ENCODE assay signal across 30 mouse cellular contexts in the genomic region with DNA sequence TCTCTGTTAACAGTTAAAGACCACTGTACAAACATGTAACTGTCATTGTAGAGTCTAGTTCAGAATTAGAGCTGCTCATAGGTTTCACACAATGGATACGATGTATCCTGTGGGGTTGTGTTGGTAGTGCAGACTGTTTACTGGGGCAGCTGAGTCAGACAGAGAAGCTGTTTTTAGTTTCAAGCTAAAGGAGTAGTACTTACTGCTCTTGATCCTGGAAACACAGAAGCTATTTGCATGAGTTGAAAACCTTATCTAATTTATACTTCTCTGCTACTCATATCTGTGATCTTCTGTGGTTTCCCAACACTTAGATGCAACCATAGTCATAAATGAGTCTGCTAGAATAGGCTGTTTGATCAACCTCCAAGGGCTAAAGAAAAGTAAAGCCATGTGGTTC.
DNase-seq lines count a peak whose midpoint lies in the region; ATAC-seq and TF ChIP-seq lines count a peak whose summit lies in the region.
"Had no signal": no experiment of that assay in that cellular context is flagged by ENCODE, and none has a peak within 500 bp of the region (broad histone marks: within the 10 kb centered on the region; RNA-seq: fewer than 3 reads in every experiment).

No protein-coding gene starts in this region.

- no peak overlapping the region for H3ac ChIP-seq in myocyte (ENCODE audit: control insufficient read depth, insufficient read length)

- H3K79me2 ChIP-seq in MEL (ENCODE audit: control insufficient read depth, insufficient read depth, low read length, poor library complexity) (no peaks in the 10 kb centered on the region), myocyte (ENCODE audit: control insufficient read depth, insufficient read depth) (no peaks in the 10 kb centered on the region)

- H3K36me3 ChIP-seq in MEL (ENCODE audit: control insufficient read depth in 1 of 2, insufficient read depth in 2 of 2, low read length in 2 of 2), result peaks cover 0 to 41% of the 10 kb centered on the region in 2 experiments; a peak in 2 of 4 replicates
- H3K36me3 ChIP-seq in erythroblast, embryonic 14.5 days (ENCODE audit: control insufficient read depth), result no peaks in the 10 kb centered on the region
- H3K36me3 ChIP-seq in liver, embryonic 15.5 days (replicated peaks), result no peaks in the 10 kb centered on the region
- H3K36me3 ChIP-seq in myocyte (ENCODE audit: control insufficient read depth, insufficient read depth), result no peaks in the 10 kb centered on the region
- H3K36me3 ChIP-seq in midbrain, embryonic 11.5 days (ENCODE audit: control insufficient read depth, insufficient read depth, low read length), result no peaks in the 10 kb centered on the region
- H3K36me3 ChIP-seq: embryonic facial prominence, embryonic 13.5 days; heart, embryonic 12.5 days; limb, embryonic 10.5 days; limb, embryonic 15.5 days; lung, embryonic 15.5 days; neural tube, embryonic 15.5 days had no signal

- H3K27ac ChIP-seq in MEL (ENCODE audit: control insufficient read depth, low read depth, low read length), result peak overlapping the region; percentile 99
- peak overlapping the region; percentile 83 for H3K27ac ChIP-seq in liver, embryonic 15.5 days (replicated peaks)
- H3K27ac ChIP-seq in midbrain, embryonic 11.5 days (ENCODE audit: low read depth, low read length), result no peak overlapping the region
- H3K27ac ChIP-seq: embryonic facial prominence, embryonic 13.5 days; forebrain, embryonic 13.5 days; heart, adult 2 months; hindbrain, embryonic 14.5 days; limb, embryonic 10.5 days; limb, embryonic 15.5 days; lung, embryonic 15.5 days; neural tube, embryonic 15.5 days; stomach, postnatal 0 days had no signal

- H3K9ac ChIP-seq in MEL (ENCODE audit: control insufficient read depth, low read depth, low read length, poor library complexity, severe bottlenecking), result peak overlapping the region; percentile 70
- H3K9ac ChIP-seq in liver, embryonic 15.5 days, result no peak overlapping the region
- no peak overlapping the region for H3K9ac ChIP-seq in midbrain, embryonic 11.5 days (ENCODE audit: low read length)
- H3K9ac ChIP-seq: embryonic facial prominence, embryonic 13.5 days; forebrain, embryonic 13.5 days; heart, embryonic 12.5 days; hindbrain, embryonic 14.5 days; limb, embryonic 15.5 days; lung, embryonic 15.5 days; neural tube, embryonic 15.5 days had no signal

- H3K9me3 ChIP-seq in MEL (replicated peaks; ENCODE audit: insufficient read depth, low read length), result no peaks in the 10 kb centered on the region
- no peaks in the 10 kb centered on the region for H3K9me3 ChIP-seq in erythroblast, embryonic 14.5 days (ENCODE audit: control insufficient read depth, low read length)
- no peaks in the 10 kb centered on the region for H3K9me3 ChIP-seq in liver, embryonic 15.5 days (replicated peaks)
- no peaks in the 10 kb centered on the region for H3K9me3 ChIP-seq in midbrain, embryonic 11.5 days (ENCODE audit: control insufficient read depth, low read length)
- H3K9me3 ChIP-seq: embryonic facial prominence, embryonic 13.5 days; forebrain, embryonic 13.5 days; heart, embryonic 12.5 days; limb, embryonic 10.5 days; limb, embryonic 15.5 days; lung, embryonic 15.5 days; megakaryocyte, embryonic 14.5 days; neural tube, embryonic 15.5 days had no signal

- ATAC-seq in liver, embryonic 15.5 days (ENCODE audit: insufficient read depth), result peak; percentile 64
- ATAC-seq in midbrain, embryonic 11.5 days (ENCODE audit: low FRiP score), result no peak
- ATAC-seq: forebrain, embryonic 13.5 days; intestine, postnatal 0 days had no signal

- peak overlapping the region; percentile 26 to 48; a peak in 3 of 4 replicates for H3K4me3 ChIP-seq in MEL (ENCODE audit: control insufficient read depth in 1 of 2, insufficient read depth in 1 of 2, low read depth in 2 of 2, low read length in 2 of 2)
- peak overlapping the region; percentile 12 for H3K4me3 ChIP-seq in erythroblast, embryonic 14.5 days (replicated peaks)
- no peak overlapping the region for H3K4me3 ChIP-seq in liver, embryonic 15.5 days (replicated peaks)
- H3K4me3 ChIP-seq in myocyte, result no peak overlapping the region
- H3K4me3 ChIP-seq in midbrain, embryonic 11.5 days (ENCODE audit: low read depth, low read length), result no peak overlapping the region
- H3K4me3 ChIP-seq: embryonic facial prominence, embryonic 13.5 days; forebrain, embryonic 13.5 days; heart, adult 2 months; heart, embryonic 12.5 days; limb, embryonic 10.5 days; limb, embryonic 15.5 days; lung, embryonic 15.5 days; megakaryocyte, embryonic 14.5 days; neural tube, embryonic 15.5 days had no signal

- H3K27me3 ChIP-seq in MEL (ENCODE audit: control insufficient read depth in 1 of 2, insufficient read depth in 2 of 2, low read length in 2 of 2), result no peaks in the 10 kb centered on the region
- H3K27me3 ChIP-seq in erythroblast, embryonic 14.5 days (ENCODE audit: control insufficient read depth), result no peaks in the 10 kb centered on the region
- no peaks in the 10 kb centered on the region for H3K27me3 ChIP-seq in liver, embryonic 15.5 days
- H3K27me3 ChIP-seq in myocyte (ENCODE audit: control insufficient read depth, insufficient read depth, insufficient read length), result no peaks in the 10 kb centered on the region
- H3K27me3 ChIP-seq in midbrain, embryonic 11.5 days (ENCODE audit: control insufficient read depth, insufficient read depth, low read length), result no peaks in the 10 kb centered on the region
- H3K27me3 ChIP-seq: CH12.LX; embryonic facial prominence, embryonic 13.5 days; forebrain, embryonic 13.5 days; heart, embryonic 12.5 days; limb, embryonic 15.5 days; lung, embryonic 15.5 days; megakaryocyte, embryonic 14.5 days; neural tube, embryonic 15.5 days had no signal

- H3K4me1 ChIP-seq in MEL (ENCODE audit: control insufficient read depth in 1 of 2, insufficient read depth in 2 of 2, low read length in 2 of 2), result peaks cover 8 to 41% of the 10 kb centered on the region in 2 experiments
- H3K4me1 ChIP-seq in erythroblast, embryonic 14.5 days (ENCODE audit: control insufficient read depth), result peaks cover 38% of the 10 kb centered on the region
- H3K4me1 ChIP-seq in liver, embryonic 15.5 days (replicated peaks), result peaks cover 22% of the 10 kb centered on the region
- no peaks in the 10 kb centered on the region for H3K4me1 ChIP-seq in midbrain, embryonic 11.5 days (ENCODE audit: control insufficient read depth, insufficient read depth, low read length)
- H3K4me1 ChIP-seq: embryonic facial prominence, embryonic 13.5 days; forebrain, embryonic 13.5 days; heart, embryonic 12.5 days; limb, embryonic 10.5 days; limb, embryonic 15.5 days; lung, embryonic 15.5 days; megakaryocyte, embryonic 14.5 days; neural tube, embryonic 15.5 days had no signal

- TF ChIP-seq CTCF in MEL (IDR thresholded peaks at IDR 0.05 in 2 of 3, conservative IDR thresholded peaks at IDR 0.05 in 1 of 3; ENCODE audit: control insufficient read depth in 1 of 3, insufficient read depth in 1 of 3, low read depth in 2 of 3, low read length in 3 of 3, poor library complexity in 1 of 3, severe bottlenecking in 1 of 3), result no peak

- TF ChIP-seq POLR2A in MEL (IDR thresholded peaks at IDR 0.05; ENCODE audit: control insufficient read depth in 1 of 2, insufficient read depth in 1 of 2, low read depth in 1 of 2, low read length in 2 of 2, poor library complexity in 1 of 2), result no peak
- no peak for TF ChIP-seq POLR2A in myocyte (IDR thresholded peaks at IDR 0.05; ENCODE audit: insufficient read length, low read depth)

- peak; percentile 88 for DNase-seq in MEL (ENCODE audit: low read depth, low spot score)
- no peak for DNase-seq in heart, adult 18-20 months
- no peak for DNase-seq in midbrain, embryonic 11.5 days (ENCODE audit: low spot score, missing footprints)
- no peak for DNase-seq in heart, adult 11 months
- DNase-seq: adrenal gland, postnatal 25 days; cerebellum, adult 18-20 months; cerebellum, postnatal 10 days; gastrocnemius, postnatal 25 days; heart, adult 2 months; kidney, adult 9 months; kidney, postnatal 25 days; midbrain, embryonic 14.5 days; right cerebral cortex, postnatal 4 days; thymus, adult 18-20 months; thymus, postnatal 25 days had no signal

- no peak for TF ChIP-seq RAD21 in MEL (IDR thresholded peaks at IDR 0.05; ENCODE audit: low read depth, low read length)

- peak; percentile 85 to 88 for TF ChIP-seq EP300 in MEL (IDR thresholded peaks at IDR 0.05; ENCODE audit: low read depth in 1 of 2, low read length in 2 of 2)

- WGBS in liver, embryonic 15.5 days (ENCODE audit: insufficient replicate concordance), result 40% methylated on average over 1 of the region's 1 CpGs
- WGBS in midbrain, embryonic 11.5 days, result 92% methylated on average over 1 of the region's 1 CpGs

- H3K4me2 ChIP-seq in liver, embryonic 15.5 days, result 0 out of 2 replicates have a peak overlapping the region, but pooled peaks have one; percentile 18
- peak overlapping the region; percentile 19 for H3K4me2 ChIP-seq in myocyte (ENCODE audit: low read depth)
- no peak overlapping the region for H3K4me2 ChIP-seq in midbrain, embryonic 11.5 days
- H3K4me2 ChIP-seq: embryonic facial prominence, embryonic 13.5 days; forebrain, embryonic 13.5 days; heart, embryonic 12.5 days; hindbrain, embryonic 14.5 days; limb, embryonic 15.5 days; lung, embryonic 15.5 days; neural tube, embryonic 15.5 days had no signal

TF ChIP-seq in MEL, 35 proteins besides CTCF, POLR2A, EP300 and RAD21 (continues in another document):
- TF ChIP-seq BHLHE40 (IDR thresholded peaks at IDR 0.05; ENCODE audit: borderline replicate concordance, low read depth, low read length) (0 out of 2 replicates have a peak, but pooled peaks have one; percentile 16), TAL1 (IDR thresholded peaks at IDR 0.05; ENCODE audit: low read length) (no peak), UBTF (IDR thresholded peaks at IDR 0.05; ENCODE audit: borderline replicate concordance, insufficient read depth, low read depth, low read length) (no peak), MEF2A (IDR thresholded peaks at IDR 0.05; ENCODE audit: extremely low read depth, insufficient replicate concordance, low read depth, low read length, poor library complexity, severe bottlenecking) (no peak; the same call in 1 of the 2 replicates), ZKSCAN1 (IDR thresholded peaks at IDR 0.05; ENCODE audit: low read depth, low read length) (no peak; the same call in 1 of the 2 replicates), E2F4 (IDR thresholded peaks at IDR 0.05; ENCODE audit: borderline replicate concordance, low read depth, low read length) (no peak)

TF ChIP-seq in myocyte, 11 proteins besides CTCF, POLR2A, EP300 and RAD21:
- TF ChIP-seq MYOD1 (IDR thresholded peaks at IDR 0.05; ENCODE audit: control insufficient read depth in 1 of 3, insufficient read length in 2 of 3, low read depth in 2 of 3) (no peak), SRF (IDR thresholded peaks at IDR 0.05; ENCODE audit: control insufficient read depth, insufficient read length, low read depth) (no peak), E2F4 (IDR thresholded peaks at IDR 0.05; ENCODE audit: insufficient read depth) (no peak), TCF12 (IDR thresholded peaks at IDR 0.05; ENCODE audit: insufficient read depth, poor library complexity, severe bottlenecking) (no peak), CEBPB (IDR thresholded peaks at IDR 0.05; ENCODE audit: insufficient read depth, poor library complexity, severe bottlenecking) (no peak)

Comparison
In these comparisons a context has a peak if more than half of its experiments do, and no peak if none do; other contexts are left out.
1. H3K4me3 ChIP-seq: peak in MEL (2 of 2) and erythroblast, embryonic 14.5 days (single experiment); none in liver, embryonic 15.5 days (single experiment), myocyte (single experiment) and midbrain, embryonic 11.5 days (single experiment).